Mouse (Mus musculus): Measurements from ENCODE around the gene Gramd4.

DNA sequence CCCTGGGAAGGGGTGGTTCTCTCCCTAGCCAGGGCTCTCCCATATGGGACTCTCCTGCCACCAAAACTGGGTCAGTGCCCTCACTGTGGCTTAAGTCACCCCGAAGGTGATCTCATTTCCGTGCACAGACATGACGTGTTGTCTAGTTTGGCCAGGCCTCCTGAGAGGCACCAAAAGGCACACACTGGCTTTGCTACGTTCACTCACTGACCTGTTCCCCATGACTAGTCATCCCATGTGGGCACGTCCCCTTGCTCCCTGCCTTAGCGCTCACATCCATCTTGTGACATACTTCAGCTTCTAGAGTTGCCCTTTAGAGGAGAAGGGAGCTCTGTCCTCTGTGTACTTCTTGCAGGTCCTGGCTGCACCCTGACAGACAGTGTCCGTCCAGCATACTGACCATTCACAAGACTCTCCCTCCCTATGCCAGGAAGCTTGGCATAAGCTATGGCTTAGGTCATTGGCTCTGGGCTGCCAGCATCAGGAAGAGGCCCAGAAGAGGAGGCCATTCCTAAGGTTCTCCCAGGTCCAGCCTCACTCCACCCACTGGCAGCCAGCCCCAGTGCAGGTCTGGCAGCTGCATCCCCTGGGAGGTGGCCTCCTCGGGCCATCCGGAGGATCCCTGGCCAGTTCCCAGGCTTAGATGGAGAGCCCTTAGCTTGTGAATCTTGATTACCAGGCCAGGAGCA is 64.9 kb downstream of the Gramd4 start:
- TF ChIP-seq POLR2AphosphoS2 (IDR thresholded peaks at IDR 0.05; ENCODE audit: insufficient read length, low read depth): no peak
- TF ChIP-seq POLR2A (IDR thresholded peaks at IDR 0.05; ENCODE audit: insufficient read length, low read depth): no peak
- TF ChIP-seq MYOG (IDR thresholded peaks at IDR 0.05; ENCODE audit: control insufficient read depth in 1 of 3, insufficient read depth in 1 of 3, insufficient read length in 2 of 3, low read depth in 2 of 3): no peak
- TF ChIP-seq TCF12 (IDR thresholded peaks at IDR 0.05; ENCODE audit: insufficient read depth, poor library complexity, severe bottlenecking): no peak
- TF ChIP-seq E2F4 (IDR thresholded peaks at IDR 0.05; ENCODE audit: insufficient read depth): no peak
- TF ChIP-seq USF1 (IDR thresholded peaks at IDR 0.05; ENCODE audit: low read depth): no peak
- no peak for TF ChIP-seq MYOD1 (IDR thresholded peaks at IDR 0.05; ENCODE audit: control insufficient read depth in 1 of 3, insufficient read length in 2 of 3, low read depth in 2 of 3)
- TF ChIP-seq SRF (IDR thresholded peaks at IDR 0.05; ENCODE audit: control insufficient read depth, insufficient read length, low read depth): no peak
- no peak for TF ChIP-seq MAX (IDR thresholded peaks at IDR 0.05; ENCODE audit: low read depth)

Measured in myocyte (in vitro differentiated cells).